Mouse (Mus musculus) colon, adult 2 months (tissue): Measurements from ENCODE around the gene Iqcg. TPM values are rescaled to one million over a fixed set of nuclear protein-coding genes. Genes with fewer than 3 reads are reported as not detected.

ENCODE experiments used
- polyA plus RNA-seq: library from polyadenylated mRNA; depleted of rRNA; stranded (reverse); fragments of >200 nt; gene quantifications from 2 replicates; pipeline ENCODE4 v1.2.3, GENCODE M21; 2012; rRNA removed

Iqcg gene
- polyA plus RNA-seq: 0.15 and 0.35 TPM in 2 replicates

GRCm38 (mm10) chr16:33056095-33056785 lies at the start of gene Iqcg, which contains the start of gene Rpl35a:
Gene Iqcg, minus strand, starts transcription at chr16:33056218.
Gene Rpl35a, plus strand, starts transcription at chr16:33056453.

GRCm38 (mm10) chr16:33062024-33062681 lies 6.1 kb upstream of the Iqcg start, which contains the start of gene Lmln:
Gene Lmln, plus strand, starts transcription at chr16:33062521.

Other genes starting within 250 kb of the Iqcg start
- 3.9 and 4.8 TPM in 2 replicates for gene Smbd1, start 245.7 kb downstream of the Iqcg start, polyA plus RNA-seq
- 5.0 and 5.7 TPM in 2 replicates for gene Fyttd1, start 178.7 kb downstream of the Iqcg start, polyA plus RNA-seq
- gene Rubcn, start 178.5 kb downstream of the Iqcg start, polyA plus RNA-seq: 26.4 and 28.5 TPM in 2 replicates
- gene Lrch3, start 142.1 kb downstream of the Iqcg start, polyA plus RNA-seq: 13.3 and 13.8 TPM in 2 replicates
- gene Rpl35a, start 235 bp upstream of the Iqcg start, polyA plus RNA-seq: 124 and 162 TPM in 2 replicates
- 2.1 and 3.2 TPM in 2 replicates for gene Lmln, start 6.3 kb upstream of the Iqcg start, polyA plus RNA-seq
- gene Osbpl11, start 128.9 kb upstream of the Iqcg start, polyA plus RNA-seq: 6.4 and 8.1 TPM in 2 replicates
- gene Snx4, start 195.2 kb upstream of the Iqcg start, polyA plus RNA-seq: 5.9 and 7.4 TPM in 2 replicates